Mouse (Mus musculus) midbrain, embryonic 14.5 days (tissue): ENCODE measurements at regions not wholly inside any gene's neighbourhood (a gene's known extent, or its start where the extent isn't known, plus 50 kb on each side); places are given as distances from the start of the nearest gene placed in this dataset.

Source experiments
- ATAC-seq: fragments of 200-750 bp; cut with Nextera tagmentation; 2 replicates; pipeline ENCODE4 v1.8.0; 2017; ENCODE audit warnings: moderate number of reproducible peaks, moderate library complexity; ENCODE audit not compliant: low FRiP score, low TSS enrichment
- DNase-seq: peaks from one replicate; pipeline ENCODE4 v3.0.0-alpha.2; 2015
- H3K27ac ChIP-seq: fragments of 300-500 bp; sonication (generic); replicated peaks from 2 replicates; pipeline ENCODE4 v1.5.1; 2014; ENCODE audit warnings: mild to moderate bottlenecking, low read depth, low read length, moderate library complexity
- H3K27me3 ChIP-seq: fragments of 300-500 bp; sonication (generic); 2 replicates; pipeline ENCODE4 v1.6.1; 2014; ENCODE audit warnings: low read length, control low read depth, mixed read lengths; ENCODE audit not compliant: control insufficient read depth, insufficient read depth
- H3K36me3 ChIP-seq: fragments of 300-500 bp; sonication (generic); 2 replicates; pipeline ENCODE4 v1.6.1; 2014; ENCODE audit warnings: low read length, control low read depth; ENCODE audit not compliant: control insufficient read depth, insufficient read depth
- H3K4me1 ChIP-seq: fragments of 300-500 bp; sonication (generic); 2 replicates; pipeline ENCODE4 v1.6.1; 2014; ENCODE audit warnings: mild to moderate bottlenecking, antibody characterized with exemption, low read length, control low read depth; ENCODE audit not compliant: control insufficient read depth, insufficient read depth
- H3K4me2 ChIP-seq: fragments of 300-500 bp; sonication (generic); 2 replicates; pipeline ENCODE4 v1.6.1; 2014; ENCODE audit warnings: mild to moderate bottlenecking, low read length, moderate library complexity
- H3K4me3 ChIP-seq: fragments of 300-500 bp; sonication (generic); replicated peaks from 2 replicates; pipeline ENCODE4 v1.5.1; 2014; ENCODE audit warnings: low read depth, low read length
- H3K9ac ChIP-seq: fragments of 300-500 bp; sonication (generic); replicated peaks from 2 replicates; pipeline ENCODE4 v1.6.1; 2014; ENCODE audit warnings: mild to moderate bottlenecking, low read length, moderate library complexity
- H3K9me3 ChIP-seq: fragments of 300-500 bp; sonication (generic); 2 replicates; pipeline ENCODE4 v1.6.1; 2016; ENCODE audit warnings: low read length, control low read depth, mixed read lengths; ENCODE audit not compliant: control insufficient read depth
- WGBS: fragments of 180-500 bp; shearing (Covaris S2); extraction: QIAGEN DNeasy Blood & Tissue Kit; methylation state at CpG from one replicate; pipeline ENCODE4 v1.1.7; 2014; 5-methylcytosine and 5-hydroxymethylcytosine counted together

- Histone ChIP-seq H3K9me3 (no peaks in the 10 kb centered on the region), H3K4me1 (no peaks in the 10 kb centered on the region), H3K4me3 (no peak overlapping the region), H3K36me3 (no peaks in the 10 kb centered on the region), H3K4me2 (no peak overlapping the region), H3K27me3 (no peaks in the 10 kb centered on the region), H3K27ac (no peak overlapping the region), H3K9ac (no peak overlapping the region)
- DNase-seq (no peak), ATAC-seq (no peak)
- WGBS = 89% methylated on average over 9 of the region's 9 CpGs
Observed at GRCm38 (mm10) chr13:107573499-107574355, 470.5 kb upstream of the Smim15 start.

GRCm38 (mm10) chr13:107571539-107571938 is 472.7 kb upstream of the Smim15 start:
- WGBS = 91% methylated on average over 10 of the region's 10 CpGs
- Histone ChIP-seq H3K4me3 (no peak overlapping the region), H3K9ac (no peak overlapping the region), H3K4me1 (no peaks in the 10 kb centered on the region), H3K27me3 (no peaks in the 10 kb centered on the region), H3K9me3 (no peaks in the 10 kb centered on the region), H3K36me3 (no peaks in the 10 kb centered on the region), H3K27ac (no peak overlapping the region), H3K4me2 (no peak overlapping the region)
- no peak for DNase-seq
- no peak for ATAC-seq

DNA sequence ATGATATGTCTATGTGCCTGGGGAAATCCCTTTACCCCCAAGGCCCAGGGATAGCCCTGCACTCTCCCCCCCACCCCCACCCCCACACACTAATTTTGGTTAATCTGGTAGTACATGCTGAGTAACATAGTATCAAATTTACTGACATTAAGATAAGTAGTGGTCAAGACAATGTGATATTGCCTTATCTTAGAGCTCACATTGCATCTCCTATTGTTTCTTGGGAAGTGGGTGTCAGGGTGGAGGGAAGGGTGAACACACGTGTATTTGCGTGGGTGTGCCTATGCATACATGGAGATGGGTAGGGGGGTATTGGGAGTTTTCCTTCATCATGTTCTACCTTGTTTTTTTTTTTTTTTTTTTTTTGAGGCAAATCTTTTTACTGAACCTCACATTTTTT is 474.8 kb upstream of the Smim15 start:
- no peak for DNase-seq
- Histone ChIP-seq H3K9me3 (no peaks in the 10 kb centered on the region), H3K4me2 (no peak overlapping the region), H3K4me1 (no peaks in the 10 kb centered on the region), H3K4me3 (no peak overlapping the region), H3K9ac (no peak overlapping the region), H3K27ac (no peak overlapping the region), H3K36me3 (no peaks in the 10 kb centered on the region), H3K27me3 (no peaks in the 10 kb centered on the region)
- no peak for ATAC-seq
- 95% methylated on average over 2 of the region's 2 CpGs for WGBS

DNA sequence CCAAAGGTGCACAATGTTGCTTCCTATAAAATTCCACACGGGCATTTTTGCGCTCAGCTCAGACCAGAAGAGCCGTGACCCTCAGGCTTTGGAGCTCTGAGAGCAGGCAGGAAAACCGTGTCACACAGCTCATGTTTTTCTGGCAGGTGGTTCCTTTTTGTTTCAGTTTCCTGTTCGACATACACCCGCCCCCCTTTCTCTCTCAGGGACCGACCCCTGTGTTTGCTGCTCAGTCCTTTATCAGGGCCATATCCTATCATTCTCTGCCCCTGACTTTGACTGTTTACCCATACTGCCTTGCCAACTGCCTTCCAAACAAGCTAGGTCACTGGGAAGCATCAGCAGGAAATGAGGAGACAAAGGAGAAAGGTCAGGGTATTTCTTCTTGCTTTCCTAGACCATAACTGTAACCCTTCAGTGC is 475.5 kb upstream of the Smim15 start:
- no peak overlapping the region for H3K4me2 ChIP-seq
- H3K4me1 ChIP-seq = no peaks in the 10 kb centered on the region
- no peak for ATAC-seq
- H3K27me3 ChIP-seq = no peaks in the 10 kb centered on the region
- no peaks in the 10 kb centered on the region for H3K36me3 ChIP-seq
- no peaks in the 10 kb centered on the region for H3K9me3 ChIP-seq
- 71% methylated on average over 7 of the region's 7 CpGs for WGBS
- no peak overlapping the region for H3K4me3 ChIP-seq
- H3K27ac ChIP-seq = no peak overlapping the region
- DNase-seq = no peak
- no peak overlapping the region for H3K9ac ChIP-seq

DNA sequence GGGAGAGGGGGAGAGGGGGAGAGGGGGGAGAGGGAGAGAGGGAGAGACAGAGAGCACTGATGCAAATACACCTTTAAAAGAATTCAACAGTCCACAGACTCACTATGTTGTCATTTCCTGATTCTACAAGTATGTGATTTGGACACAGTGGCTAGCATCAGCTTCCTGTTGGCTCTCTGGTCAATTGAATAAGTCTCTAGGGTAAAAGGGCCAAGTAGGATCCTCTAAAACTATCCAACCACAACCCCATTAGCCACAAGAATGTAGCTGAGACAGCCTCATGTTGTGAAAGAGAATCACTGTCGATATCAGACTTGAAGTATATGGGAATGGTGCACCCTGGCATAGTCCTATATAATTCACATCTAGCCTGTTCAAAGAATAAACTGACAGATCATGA is 481.8 kb upstream of the Smim15 start:
- WGBS = 74% methylated on average over 1 of the region's 1 CpGs
- Histone ChIP-seq H3K27me3 (no peaks in the 10 kb centered on the region), H3K27ac (no peak overlapping the region), H3K4me1 (no peaks in the 10 kb centered on the region), H3K4me3 (no peak overlapping the region), H3K36me3 (no peaks in the 10 kb centered on the region), H3K9me3 (no peaks in the 10 kb centered on the region), H3K4me2 (no peak overlapping the region), H3K9ac (no peak overlapping the region)
- DNase-seq = no peak
- no peak for ATAC-seq

DNA sequence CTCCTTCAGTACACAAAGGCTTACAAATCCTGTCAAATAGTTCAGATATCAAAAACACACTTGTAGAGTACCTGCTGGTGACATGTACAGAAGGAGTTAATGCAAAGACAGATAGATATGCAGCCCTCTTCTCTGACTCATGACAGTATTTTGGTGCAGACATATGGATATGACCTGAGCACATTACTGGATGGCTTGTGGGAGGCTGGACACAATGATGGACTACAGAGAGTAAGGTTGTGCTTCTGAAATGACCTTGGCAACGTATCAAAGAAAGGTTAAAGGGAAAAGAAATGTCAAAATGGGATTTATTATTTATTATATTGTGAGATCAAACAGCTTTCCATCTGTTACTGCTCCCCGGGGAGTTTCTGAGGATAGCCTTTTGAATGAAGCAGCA is 482.7 kb upstream of the Smim15 start:
- ATAC-seq (no peak), DNase-seq (no peak)
- H3K4me2 ChIP-seq = no peak overlapping the region
- 75% methylated on average over 2 of the region's 2 CpGs for WGBS
- H3K36me3 ChIP-seq = no peaks in the 10 kb centered on the region
- no peaks in the 10 kb centered on the region for H3K9me3 ChIP-seq
- no peaks in the 10 kb centered on the region for H3K27me3 ChIP-seq
- no peaks in the 10 kb centered on the region for H3K4me1 ChIP-seq
- no peak overlapping the region for H3K4me3 ChIP-seq
- H3K27ac ChIP-seq = no peak overlapping the region
- H3K9ac ChIP-seq = no peak overlapping the region

- Histone ChIP-seq H3K4me1 (no peaks in the 10 kb centered on the region), H3K27me3 (no peaks in the 10 kb centered on the region), H3K4me2 (no peak overlapping the region), H3K4me3 (no peak overlapping the region), H3K36me3 (no peaks in the 10 kb centered on the region), H3K9me3 (no peaks in the 10 kb centered on the region), H3K9ac (no peak overlapping the region), H3K27ac (no peak overlapping the region)
- WGBS = 87% methylated on average over 3 of the region's 3 CpGs
- DNase-seq (no peak), ATAC-seq (no peak)
Observed at GRCm38 (mm10) chr13:107555958-107556357, 488.3 kb upstream of the Smim15 start.

DNA sequence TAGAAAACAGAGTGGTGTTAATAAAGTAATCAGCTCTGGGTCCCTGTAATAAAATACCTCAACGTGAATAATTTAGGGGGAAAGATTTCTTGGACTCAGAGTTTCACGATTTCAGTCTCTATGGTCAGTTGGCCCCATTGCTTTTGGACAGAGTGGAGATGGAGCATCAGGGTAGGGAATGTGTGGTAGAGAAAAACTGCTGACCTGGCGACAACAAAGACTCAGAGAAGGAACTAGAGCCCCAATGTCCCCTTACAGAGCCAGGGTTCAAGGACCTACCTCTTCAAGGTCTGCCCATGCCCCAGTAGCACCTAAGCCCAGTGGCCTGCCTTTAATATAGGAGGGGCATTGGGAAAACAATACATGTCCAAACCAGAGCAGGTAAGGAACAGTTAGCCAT is 490.2 kb upstream of the Smim15 start:
- H3K27ac ChIP-seq = no peak overlapping the region
- 77% methylated on average over 3 of the region's 3 CpGs for WGBS
- H3K27me3 ChIP-seq = no peaks in the 10 kb centered on the region
- no peaks in the 10 kb centered on the region for H3K4me1 ChIP-seq
- H3K9me3 ChIP-seq = no peaks in the 10 kb centered on the region
- no peak overlapping the region for H3K4me2 ChIP-seq
- no peak overlapping the region for H3K4me3 ChIP-seq
- DNase-seq (no peak), ATAC-seq (no peak)
- no peaks in the 10 kb centered on the region for H3K36me3 ChIP-seq
- H3K9ac ChIP-seq = no peak overlapping the region

DNA sequence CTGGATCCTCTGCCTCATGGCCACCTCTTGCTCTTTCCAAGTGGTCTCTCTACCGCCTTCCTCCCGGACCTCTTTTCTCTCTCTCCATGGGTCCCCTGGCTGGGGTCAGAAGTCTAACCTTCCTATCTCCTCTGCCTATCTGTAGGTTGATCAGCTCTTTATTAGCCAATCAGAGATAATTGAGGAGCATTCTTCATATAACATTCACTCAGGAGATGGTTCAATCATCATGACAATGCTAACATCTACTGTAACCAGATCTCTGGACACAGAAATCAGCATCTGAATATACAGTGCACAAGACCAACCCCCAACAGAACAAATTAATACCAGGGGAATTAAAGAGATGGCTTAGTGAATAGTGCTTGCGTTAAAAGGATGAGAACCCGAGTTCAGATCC is 492.1 kb upstream of the Smim15 start:
- DNase-seq = no peak
- no peaks in the 10 kb centered on the region for H3K9me3 ChIP-seq
- WGBS = 95% methylated on average over 4 of the region's 4 CpGs
- H3K4me3 ChIP-seq = no peak overlapping the region
- no peaks in the 10 kb centered on the region for H3K4me1 ChIP-seq
- no peaks in the 10 kb centered on the region for H3K36me3 ChIP-seq
- no peak overlapping the region for H3K4me2 ChIP-seq
- H3K27ac ChIP-seq = no peak overlapping the region
- ATAC-seq = no peak
- no peaks in the 10 kb centered on the region for H3K27me3 ChIP-seq
- H3K9ac ChIP-seq = no peak overlapping the region
